Mouse (Mus musculus): ENCODE measurements around the gene Pnpla6.

Pnpla6 gene

GRCm38 (mm10) chr8:3515260-3515671, at the start of gene Pnpla6:
TSS of gene Pnpla6 (plus strand) at chr8:3515384.
- peak; percentile 90 to 92 for DNase-seq

GRCm38 (mm10) chr8:3467006-3467885, 47.9 kb upstream of the Pnpla6 start, which contains the start of gene Pex11g:
TSS of gene Pex11g (minus strand) at chr8:3467680.
- DNase-seq = peak; percentile 98 to 99

- DNase-seq = no peak
Observed at GRCm38 (mm10) chr8:3467886-3468545, 47.2 kb upstream of the Pnpla6 start.

GRCm38 (mm10) chr8:3468838-3469237, 46.3 kb upstream of the Pnpla6 start:
- DNase-seq = no peak

- DNase-seq = no peak
Observed at GRCm38 (mm10) chr8:3470562-3470961, 44.6 kb upstream of the Pnpla6 start, which contains the start of gene Tex45. TSS of gene Tex45 (plus strand) at chr8:3470862.

- no peak for DNase-seq
Observed at GRCm38 (mm10) chr8:3475715-3476429, 39.3 kb upstream of the Pnpla6 start.

- DNase-seq = no peak
Observed at GRCm38 (mm10) chr8:3480221-3480785, 34.9 kb upstream of the Pnpla6 start.

- peak in 1 of 2 experiments; percentile 41 for DNase-seq
Observed at GRCm38 (mm10) chr8:3481605-3482004, 33.6 kb upstream of the Pnpla6 start.

GRCm38 (mm10) chr8:3482240-3482740, 32.9 kb upstream of the Pnpla6 start:
- DNase-seq = no peak

GRCm38 (mm10) chr8:3483546-3483945, 31.6 kb upstream of the Pnpla6 start:
- DNase-seq = peak; percentile 49 to 66

GRCm38 (mm10) chr8:3485192-3485591, 30.0 kb upstream of the Pnpla6 start:
- no peak for DNase-seq

GRCm38 (mm10) chr8:3492901-3493844, 22.0 kb upstream of the Pnpla6 start, which contains the start of gene Zfp358:
TSS of gene Zfp358 (plus strand) at chr8:3493138.
- DNase-seq = peak; percentile 83 to 91

GRCm38 (mm10) chr8:3493845-3494208, 21.4 kb upstream of the Pnpla6 start:
- no peak for DNase-seq

- DNase-seq = peak in 1 of 2 experiments; percentile 28
Observed at GRCm38 (mm10) chr8:3495578-3496427, 19.4 kb upstream of the Pnpla6 start.

GRCm38 (mm10) chr8:3496428-3496748, 18.8 kb upstream of the Pnpla6 start:
- no peak for DNase-seq

GRCm38 (mm10) chr8:3498583-3498982, 16.6 kb upstream of the Pnpla6 start:
- no peak for DNase-seq

GRCm38 (mm10) chr8:3499751-3500150, 15.4 kb upstream of the Pnpla6 start:
- no peak for DNase-seq

GRCm38 (mm10) chr8:3500235-3501090, 14.7 kb upstream of the Pnpla6 start, which contains the start of gene Mcoln1:
TSS of gene Mcoln1 (plus strand) at chr8:3500457.
- DNase-seq = peak; percentile 99

GRCm38 (mm10) chr8:3502217-3502616, 13.0 kb upstream of the Pnpla6 start:
- DNase-seq = no peak
